Mouse (Mus musculus): ENCODE results near the gene Nrsn2.
A peak's percentile ranks its signal among the peaks of the same experiment; 100 is the strongest.

Nrsn2 gene

GRCm38 (mm10) chr2:152376345-152376741 lies at the start of gene Nrsn2:
Nrsn2 (minus strand) TSS chr2:152376638.
- no peak for DNase-seq (ENCODE audit: low read depth, low spot score)

- DNase-seq (ENCODE audit: low read depth, low spot score), result no peak
Observed at GRCm38 (mm10) chr2:152415786-152416185, 39.3 kb upstream of the Nrsn2 start.

GRCm38 (mm10) chr2:152415287-152415686 lies 38.8 kb upstream of the Nrsn2 start, which contains the start of gene 6820408C15Rik:
6820408C15Rik (plus strand) TSS chr2:152415587.
- DNase-seq (ENCODE audit: low read depth, low spot score), result no peak

GRCm38 (mm10) chr2:152414591-152415165 lies 38.2 kb upstream of the Nrsn2 start, which contains the start of gene Zcchc3:
Zcchc3 (minus strand) TSS chr2:152415027.
- DNase-seq (ENCODE audit: low read depth, low spot score), result no peak

- no peak for DNase-seq (ENCODE audit: low read depth, low spot score)
Observed at GRCm38 (mm10) chr2:152413765-152414584, 37.5 kb upstream of the Nrsn2 start.

GRCm38 (mm10) chr2:152413158-152413764 lies 36.8 kb upstream of the Nrsn2 start:
- DNase-seq (ENCODE audit: low read depth, low spot score), result no peak

GRCm38 (mm10) chr2:152412526-152413157 lies 36.2 kb upstream of the Nrsn2 start:
- no peak for DNase-seq (ENCODE audit: low read depth, low spot score)

GRCm38 (mm10) chr2:152411471-152411870 lies 35.0 kb upstream of the Nrsn2 start:
- no peak for DNase-seq (ENCODE audit: low read depth, low spot score)

- DNase-seq (ENCODE audit: low read depth, low spot score), result no peak
Observed at GRCm38 (mm10) chr2:152410971-152411371, 34.5 kb upstream of the Nrsn2 start.

- no peak for DNase-seq (ENCODE audit: low read depth, low spot score)
Observed at GRCm38 (mm10) chr2:152409781-152410180, 33.3 kb upstream of the Nrsn2 start.

- peak; percentile 90 for DNase-seq (ENCODE audit: low read depth, low spot score)
Observed at GRCm38 (mm10) chr2:152406126-152406525, 29.7 kb upstream of the Nrsn2 start.

GRCm38 (mm10) chr2:152399122-152399542 lies 22.7 kb upstream of the Nrsn2 start:
- no peak for DNase-seq (ENCODE audit: low read depth, low spot score)

- DNase-seq (ENCODE audit: low read depth, low spot score), result peak; percentile 78
Observed at GRCm38 (mm10) chr2:152398691-152399090, 22.3 kb upstream of the Nrsn2 start.

GRCm38 (mm10) chr2:152397680-152398435 lies 21.4 kb upstream of the Nrsn2 start, which contains the start of gene Sox12:
Sox12 (minus strand) TSS chr2:152398063.
- DNase-seq (ENCODE audit: low read depth, low spot score), result peak; percentile 87

GRCm38 (mm10) chr2:152397004-152397589 lies 20.7 kb upstream of the Nrsn2 start:
- DNase-seq (ENCODE audit: low read depth, low spot score), result peak; percentile 83

GRCm38 (mm10) chr2:152396110-152397003 lies 19.9 kb upstream of the Nrsn2 start:
- peak; percentile 84 for DNase-seq (ENCODE audit: low read depth, low spot score)

- DNase-seq (ENCODE audit: low read depth, low spot score), result no peak
Observed at GRCm38 (mm10) chr2:152395271-152395920, 19.0 kb upstream of the Nrsn2 start.

- no peak for DNase-seq (ENCODE audit: low read depth, low spot score)
Observed at GRCm38 (mm10) chr2:152393225-152394017, 17.0 kb upstream of the Nrsn2 start.

Measured in A20 (cell line).